Mouse (Mus musculus) kidney, adult 2 months (tissue): ENCODE results near the gene Lpp. TPM values are rescaled to one million over a fixed set of nuclear protein-coding genes. Genes with fewer than 3 reads are reported as not detected.
"Not testable (repeated sequence)": the region's sequence is repeated elsewhere in the genome, so short reads cannot be mapped to it uniquely, and the experiment has no call there.

Experiments
- DNase-seq: peaks from one replicate; pipeline ENCODE4 v3.0.0; 2021
- H3K27ac ChIP-seq: fragments of 200-500 bp; 2 replicates; pipeline ENCODE4 v1.5.1; 2012; ENCODE audit warnings: low read depth, low read length, control low read depth, inconsistent platforms; ENCODE audit not compliant: insufficient read depth
- H3K27me3 ChIP-seq: fragments of 200-500 bp; replicated peaks from 2 replicates; pipeline ENCODE4 v1.6.1; 2012; ENCODE audit warnings: mild to moderate bottlenecking, moderate library complexity, low read length, inconsistent platforms; ENCODE audit not compliant: control insufficient read depth, insufficient read depth
- H3K36me3 ChIP-seq: fragments of 200-500 bp; 2 replicates; pipeline ENCODE4 v1.6.1; 2012; ENCODE audit warnings: mild to moderate bottlenecking, moderate library complexity, low read length, inconsistent platforms; ENCODE audit not compliant: control insufficient read depth, insufficient read depth
- H3K4me1 ChIP-seq: fragments of 200-500 bp; 2 replicates; pipeline ENCODE4 v1.6.1; 2011; ENCODE audit warnings: low read length; ENCODE audit not compliant: control insufficient read depth, insufficient read depth
- H3K4me3 ChIP-seq: fragments of 200-500 bp; 2 replicates; pipeline ENCODE4 v1.5.1; 2011; ENCODE audit warnings: mild to moderate bottlenecking, low read depth, low read length, control low read depth; ENCODE audit not compliant: insufficient read depth
- CTCF ChIP-seq: fragments of 200-500 bp; conservative IDR thresholded peaks from 2 replicates; pipeline ENCODE4 v1.5.1; 2011; ENCODE audit warnings: low read depth, mild to moderate bottlenecking, control low read depth, low read length, moderate library complexity, mixed read lengths; ENCODE audit not compliant: insufficient read depth, insufficient read length
- POLR2A ChIP-seq: fragments of 200-500 bp; IDR thresholded peaks from one replicate; pipeline ENCODE4 v1.6.1; 2011; ENCODE audit warnings: low read depth, low read length, control low read depth
- WGBS: fragments of 180-500 bp; shearing (Covaris S2); methylation state at CpG from one replicate; pipeline ENCODE4 v1.1.7; 2018; 5-methylcytosine and 5-hydroxymethylcytosine counted together
- polyA plus RNA-seq: library from polyadenylated mRNA; depleted of rRNA; stranded (reverse); fragments of >200 nt; gene quantifications from 2 replicates; pipeline ENCODE4 v1.2.3, GENCODE M21; 2012

The Lpp gene
- polyA plus RNA-seq, 1 experiment = 15.9 TPM

DNA sequence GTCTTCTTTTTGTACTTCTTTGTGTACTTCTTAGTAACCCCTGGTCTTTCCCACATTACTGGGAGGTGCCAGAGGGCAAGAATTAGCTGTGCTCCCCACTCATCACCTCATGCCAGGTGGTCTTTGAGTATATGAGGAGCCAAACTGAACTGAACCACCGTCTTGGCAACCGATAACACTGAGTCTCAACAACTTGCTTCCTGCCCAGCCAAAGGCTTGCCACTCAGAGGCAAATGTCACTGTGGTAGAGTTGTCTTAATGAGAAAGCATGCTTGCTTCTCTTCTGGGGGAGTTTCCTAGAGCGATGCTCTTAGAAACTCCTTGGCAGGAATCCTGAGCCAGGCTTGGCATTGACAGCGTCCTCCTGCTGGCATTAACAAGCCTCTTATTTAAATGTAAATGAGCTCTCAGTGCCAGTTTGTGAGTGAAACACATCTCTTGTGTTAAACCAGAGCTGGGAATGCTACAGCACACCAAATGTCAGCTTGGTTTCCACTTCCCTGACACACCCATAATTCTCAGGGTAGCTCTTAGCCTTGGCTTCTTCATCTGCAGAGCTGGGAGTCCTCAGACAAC lies 623.0 kb downstream of the Lpp start:
- Histone ChIP-seq H3K4me3 (no peak overlapping the region), H3K27me3 (no peaks in the 10 kb centered on the region), H3K36me3 (no peaks in the 10 kb centered on the region), H3K27ac (peak overlapping the region; percentile 41; the same call in 1 of the 2 replicates), H3K4me1 (peaks cover 8% of the 10 kb centered on the region)
- peak; percentile 52 for DNase-seq
- TF ChIP-seq CTCF (no peak), POLR2A (no peak)
- WGBS = 68% methylated on average over 4 of the region's 4 CpGs

DNA sequence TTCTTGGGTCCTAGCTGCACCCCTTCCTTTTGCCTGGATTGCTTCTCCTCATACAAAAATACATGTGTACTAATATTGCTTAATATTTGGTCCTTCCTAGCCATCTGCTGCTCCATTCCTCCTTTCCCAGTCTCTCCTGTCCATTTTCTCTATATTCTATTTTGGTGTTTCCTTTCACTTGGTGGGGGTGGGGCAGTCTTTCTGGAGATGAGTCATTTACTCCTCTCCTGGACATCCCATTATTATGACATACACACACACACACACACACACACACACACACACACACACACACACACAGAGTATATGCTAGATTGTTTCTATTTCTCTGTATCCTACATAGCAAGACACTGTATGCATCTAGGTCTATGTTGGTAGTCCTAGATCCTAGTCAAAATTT lies 623.7 kb downstream of the Lpp start:
- no peaks in the 10 kb centered on the region for H3K27me3 ChIP-seq
- H3K27ac ChIP-seq = no peak overlapping the region
- H3K4me3 ChIP-seq = no peak overlapping the region
- TF ChIP-seq POLR2A (no peak), CTCF (no peak)
- peaks cover 8% of the 10 kb centered on the region for H3K4me1 ChIP-seq
- H3K36me3 ChIP-seq = no peaks in the 10 kb centered on the region
- DNase-seq = no peak

DNA sequence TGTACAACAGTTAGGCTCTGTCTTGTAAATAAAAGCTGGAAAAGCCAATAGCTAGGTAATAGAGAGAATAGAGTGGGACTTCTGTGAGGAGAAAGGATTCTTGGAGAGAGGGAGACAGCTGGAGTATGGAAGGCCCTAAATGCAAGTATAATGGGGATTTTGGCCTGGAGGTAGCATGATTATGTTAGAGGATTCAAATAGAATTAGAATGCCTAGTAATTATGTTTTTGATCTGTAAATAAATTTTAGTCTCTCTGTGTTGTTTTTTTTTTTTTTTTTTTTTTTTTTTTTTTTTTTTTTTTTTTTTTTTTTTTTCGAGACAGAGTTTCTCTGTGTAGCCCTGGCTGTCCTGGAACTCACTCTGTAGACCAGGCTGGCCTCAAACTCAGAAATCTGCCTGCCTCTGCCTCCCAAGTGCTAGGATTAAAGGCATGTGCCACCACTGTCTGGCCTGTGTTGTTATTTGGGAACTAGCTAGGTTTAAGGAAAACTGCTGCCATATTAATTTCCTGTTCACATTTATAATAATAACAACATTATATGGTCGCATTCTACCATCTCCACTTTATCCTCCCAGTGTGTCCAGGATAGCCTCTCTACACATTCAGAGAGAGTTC lies 628.5 kb downstream of the Lpp start:
- not testable (repeated sequence) for H3K4me1 ChIP-seq, DNase-seq, H3K27me3 ChIP-seq, H3K4me3 ChIP-seq, H3K36me3 ChIP-seq, H3K27ac ChIP-seq
- WGBS = 59% methylated on average over 2 of the region's 2 CpGs

DNA sequence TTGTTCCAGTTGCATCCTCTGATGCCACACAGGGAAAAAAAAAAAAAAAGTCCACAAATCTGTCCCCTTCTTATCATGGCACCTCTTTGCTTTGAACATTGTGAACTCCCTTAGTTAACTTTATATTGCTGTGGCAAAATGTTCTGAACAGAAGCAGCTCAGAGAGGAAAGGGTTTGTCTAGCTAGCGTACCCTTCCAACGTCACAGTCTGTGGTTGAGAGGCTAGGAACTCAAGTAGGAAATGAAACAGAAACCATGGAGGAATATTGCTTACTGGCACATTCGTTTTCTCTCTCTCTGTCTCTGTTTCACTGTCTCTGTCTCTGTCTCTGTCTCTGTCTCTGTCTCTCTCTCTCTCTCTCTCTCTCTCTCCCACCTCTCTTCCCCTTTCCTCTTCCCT lies 631.3 kb downstream of the Lpp start:
- Histone ChIP-seq H3K27me3 (no peaks in the 10 kb centered on the region), H3K36me3 (no peaks in the 10 kb centered on the region), H3K4me3 (no peak overlapping the region), H3K27ac (no peak overlapping the region), H3K4me1 (peaks cover 7% of the 10 kb centered on the region; the same call in 1 of the 2 replicates)
- DNase-seq = peak; percentile 17
- WGBS = 83% methylated on average over 3 of the region's 3 CpGs
- no peak for TF ChIP-seq POLR2A
- TF ChIP-seq CTCF = no peak

DNA sequence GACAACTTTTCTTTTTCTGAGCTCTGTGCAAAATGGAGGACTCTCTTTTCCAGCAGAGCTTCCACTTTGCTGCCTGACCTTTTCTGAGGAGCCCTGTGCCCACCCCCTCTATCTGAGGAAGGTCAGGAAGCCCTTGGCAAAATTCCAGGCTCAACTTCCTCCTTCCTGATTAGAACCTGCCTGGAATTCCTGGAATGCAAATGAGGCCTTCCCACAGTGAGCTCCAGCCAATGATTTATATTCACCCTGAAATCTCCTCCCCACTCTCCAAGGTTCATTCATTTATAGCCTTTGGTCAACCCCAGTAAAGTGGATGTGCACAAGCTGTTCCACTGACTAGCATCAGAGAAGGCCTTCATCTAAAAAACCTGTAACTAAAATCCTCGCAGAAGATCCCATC lies 632.9 kb downstream of the Lpp start:
- TF ChIP-seq POLR2A (no peak), CTCF (no peak)
- no peak overlapping the region for H3K4me3 ChIP-seq
- H3K36me3 ChIP-seq = no peaks in the 10 kb centered on the region
- H3K27ac ChIP-seq = peak overlapping the region; percentile 68
- WGBS = 51% methylated on average over 1 of the region's 1 CpGs
- peaks cover 7% of the 10 kb centered on the region; the same call in 1 of the 2 replicates for H3K4me1 ChIP-seq
- peak; percentile 72 for DNase-seq
- no peaks in the 10 kb centered on the region for H3K27me3 ChIP-seq

DNA sequence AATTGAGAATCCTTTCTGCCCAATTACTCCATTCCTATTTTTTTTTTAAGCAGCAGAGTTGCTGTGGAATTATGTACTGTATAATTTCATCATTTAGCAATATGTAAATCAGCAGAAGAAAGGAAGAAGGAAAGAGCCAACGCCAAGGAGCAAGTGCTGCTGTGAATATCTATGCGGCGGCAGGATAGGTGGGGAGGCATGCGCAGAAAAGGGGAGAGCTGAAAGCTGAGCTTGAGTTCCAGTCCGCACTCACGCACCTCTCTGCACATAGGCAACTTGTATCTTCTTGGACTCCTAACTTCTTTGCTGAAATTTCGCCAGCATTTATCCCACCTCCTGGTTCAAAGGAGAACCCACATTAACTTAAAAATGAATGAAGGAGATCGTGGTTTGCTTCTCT lies 636.2 kb downstream of the Lpp start:
- H3K4me1 ChIP-seq = peaks cover 7% of the 10 kb centered on the region; the same call in 1 of the 2 replicates
- H3K36me3 ChIP-seq = no peaks in the 10 kb centered on the region
- no peak overlapping the region for H3K27ac ChIP-seq
- 93% methylated on average over 8 of the region's 8 CpGs for WGBS
- no peak overlapping the region for H3K4me3 ChIP-seq
- no peak for TF ChIP-seq CTCF
- TF ChIP-seq POLR2A = no peak
- H3K27me3 ChIP-seq = no peaks in the 10 kb centered on the region
- no peak for DNase-seq

DNA sequence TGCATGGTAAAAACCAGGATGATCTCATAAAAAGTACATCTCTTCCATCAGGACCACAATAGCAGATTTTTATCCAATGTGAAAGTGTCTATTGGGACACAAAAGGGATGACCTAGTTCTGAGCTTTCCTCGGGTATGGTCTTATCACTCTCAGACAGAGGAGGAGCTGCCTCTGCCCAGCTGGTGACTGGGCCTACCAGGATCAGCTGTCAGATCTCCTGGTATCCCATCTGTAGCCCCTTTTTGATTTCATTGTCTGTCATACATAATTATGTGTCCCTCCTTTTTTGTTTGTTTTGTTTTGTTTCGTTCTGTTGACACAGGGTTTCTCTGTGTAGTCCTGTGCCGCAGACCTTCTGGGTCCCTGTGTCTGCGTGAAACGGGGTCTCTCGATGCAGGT lies 644.1 kb downstream of the Lpp start:
- no peaks in the 10 kb centered on the region for H3K36me3 ChIP-seq
- no peak for DNase-seq
- H3K4me3 ChIP-seq = no peak overlapping the region
- 92% methylated on average over 6 of the region's 6 CpGs for WGBS
- H3K27me3 ChIP-seq = no peaks in the 10 kb centered on the region
- TF ChIP-seq CTCF = no peak
- TF ChIP-seq POLR2A = no peak
- no peak overlapping the region for H3K27ac ChIP-seq
- H3K4me1 ChIP-seq = 0 out of 2 replicates have a peak, but pooled peaks cover 2% of the 10 kb centered on the region

DNA sequence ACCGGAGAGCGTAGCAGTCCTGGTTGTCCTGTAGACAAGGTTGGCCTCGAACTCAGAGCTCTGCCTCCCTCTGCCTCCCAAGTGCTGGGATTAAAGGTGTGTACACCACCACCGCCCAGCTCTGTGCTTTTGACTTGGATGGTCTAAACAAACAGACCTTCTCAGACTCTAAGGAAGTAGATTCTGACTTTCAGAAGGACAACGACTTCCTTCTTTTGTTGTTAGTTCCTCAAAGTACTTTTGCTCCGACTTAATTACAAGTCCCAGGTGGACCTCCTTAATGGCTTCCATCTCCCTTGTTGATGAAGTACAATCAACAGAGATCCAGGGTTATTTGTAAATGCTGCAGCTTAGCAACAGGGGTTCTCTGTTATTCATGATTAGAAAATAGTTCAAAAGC lies 645.2 kb downstream of the Lpp start:
- Histone ChIP-seq H3K4me1 (peaks cover 2% of the 10 kb centered on the region; the same call in 1 of the 2 replicates), H3K27ac (no peak overlapping the region), H3K36me3 (no peaks in the 10 kb centered on the region), H3K4me3 (no peak overlapping the region), H3K27me3 (no peaks in the 10 kb centered on the region)
- WGBS = 85% methylated on average over 6 of the region's 6 CpGs
- DNase-seq = no peak
- no peak for TF ChIP-seq CTCF
- TF ChIP-seq POLR2A = no peak
